Mouse (Mus musculus) yolk sac, embryonic 10.5 days (tissue): Measurements from ENCODE around the gene Slc9a3r1.

ENCODE experiments used
- DNase-seq: peaks from one replicate; pipeline ENCODE4 v3.0.0-alpha.2; 2017; ENCODE audit warnings: low spot score

The Slc9a3r1 gene

DNA sequence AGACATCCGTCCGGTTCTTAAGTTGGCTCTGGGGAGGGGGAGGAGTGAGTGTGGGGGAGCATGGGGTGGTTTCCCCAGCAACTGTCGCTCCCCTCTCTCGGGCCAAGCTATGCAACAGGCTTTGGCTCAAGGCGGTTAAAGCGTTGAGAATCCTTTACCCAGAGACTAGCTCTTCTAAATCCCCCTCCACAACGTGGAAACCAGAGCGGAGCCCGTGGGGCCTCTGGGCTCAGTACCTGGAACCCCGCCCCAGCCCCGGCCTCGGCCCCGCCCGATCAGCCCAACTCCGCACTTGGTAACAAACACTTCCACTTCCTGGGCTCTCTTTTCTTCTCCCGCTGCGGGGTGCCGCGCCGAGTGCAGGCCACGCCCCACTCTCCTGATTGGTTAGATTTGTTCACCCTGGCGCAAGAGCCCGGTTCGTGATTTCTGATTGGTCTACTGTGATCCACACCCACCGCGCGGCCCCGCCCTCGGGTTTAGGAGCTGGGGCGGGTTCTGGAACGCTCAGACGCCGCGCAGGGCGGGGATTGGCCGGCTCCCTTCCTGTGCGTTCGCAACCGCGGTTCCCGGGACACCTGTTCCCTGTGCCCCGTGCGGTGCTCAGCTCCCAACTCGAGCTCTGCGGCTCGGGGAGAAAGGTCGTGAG lies at the start of gene Slc9a3r1:
Gene Slc9a3r1 (plus strand): TSS at position 510 of the 649 bp plus-strand sequence.
- peak; percentile 99 for DNase-seq

DNA sequence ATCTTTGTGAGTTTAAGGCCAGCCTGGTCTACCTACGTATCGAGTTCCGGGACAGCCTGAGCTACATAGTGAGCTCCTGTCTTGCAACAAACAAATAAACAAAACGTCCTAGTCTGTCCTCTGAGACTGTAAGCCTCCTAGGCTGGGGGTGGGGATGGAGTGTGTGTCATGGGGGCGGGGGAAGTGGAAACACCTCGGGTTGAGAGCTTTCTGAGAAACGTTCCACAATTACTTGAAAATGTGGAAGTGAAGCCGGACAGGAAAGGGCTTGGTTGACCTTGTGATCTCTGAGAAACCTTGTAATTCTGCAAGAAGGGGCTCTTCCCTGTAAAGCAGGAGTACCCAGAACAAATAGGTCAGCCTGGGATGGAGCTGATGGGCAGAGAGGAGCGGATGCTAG lies 43.7 kb upstream of the Slc9a3r1 start:
- DNase-seq: no peak

DNA sequence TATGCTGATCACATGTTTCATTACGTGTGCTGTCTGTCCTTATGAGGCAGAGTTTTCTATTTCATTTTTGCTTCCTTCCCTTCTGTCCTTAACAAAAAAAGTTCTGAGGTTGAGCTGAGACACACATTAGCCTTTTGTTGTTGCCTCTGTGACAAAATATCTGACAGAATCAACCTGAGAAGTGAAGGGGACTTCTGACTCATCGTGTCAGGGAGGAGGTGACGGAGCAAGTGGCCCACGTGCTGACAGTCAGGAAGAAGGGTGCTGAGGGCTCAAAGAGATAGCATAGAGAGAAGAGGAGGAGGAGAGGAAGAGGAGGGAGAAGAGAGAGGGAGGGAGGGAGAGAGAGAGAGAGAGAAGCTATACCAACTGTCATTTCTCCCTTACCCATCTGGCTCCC lies 34.7 kb upstream of the Slc9a3r1 start:
- no peak for DNase-seq

DNA sequence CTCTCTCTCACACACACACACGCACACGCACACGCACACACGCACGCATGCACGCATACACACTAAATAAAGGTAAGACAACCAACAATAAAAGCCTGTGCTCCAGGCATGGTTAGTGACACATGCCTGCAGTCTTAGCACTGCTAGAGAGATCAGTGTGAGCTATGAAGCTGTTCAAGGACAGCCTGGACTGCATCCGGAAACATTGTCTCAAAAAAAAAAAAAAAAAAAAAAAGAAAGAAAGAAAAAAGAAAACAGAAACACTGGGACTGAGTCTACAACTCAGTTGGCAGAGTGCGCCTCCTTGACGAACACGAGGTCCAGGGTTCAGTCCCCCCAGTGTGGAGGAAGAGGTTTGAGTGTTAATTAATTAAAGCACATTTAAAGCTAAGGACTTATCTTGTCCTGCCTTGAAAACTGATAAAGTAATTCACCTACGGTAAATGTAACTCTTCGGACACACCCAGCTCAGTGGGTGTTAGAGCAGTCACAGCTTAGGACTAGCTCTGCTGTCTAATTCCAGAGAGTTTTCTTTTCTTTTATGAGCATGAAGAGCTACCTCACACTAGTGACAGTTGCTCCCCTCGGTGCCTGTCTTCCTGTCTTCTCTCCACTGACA lies 33.5 kb upstream of the Slc9a3r1 start:
- no peak for DNase-seq

DNA sequence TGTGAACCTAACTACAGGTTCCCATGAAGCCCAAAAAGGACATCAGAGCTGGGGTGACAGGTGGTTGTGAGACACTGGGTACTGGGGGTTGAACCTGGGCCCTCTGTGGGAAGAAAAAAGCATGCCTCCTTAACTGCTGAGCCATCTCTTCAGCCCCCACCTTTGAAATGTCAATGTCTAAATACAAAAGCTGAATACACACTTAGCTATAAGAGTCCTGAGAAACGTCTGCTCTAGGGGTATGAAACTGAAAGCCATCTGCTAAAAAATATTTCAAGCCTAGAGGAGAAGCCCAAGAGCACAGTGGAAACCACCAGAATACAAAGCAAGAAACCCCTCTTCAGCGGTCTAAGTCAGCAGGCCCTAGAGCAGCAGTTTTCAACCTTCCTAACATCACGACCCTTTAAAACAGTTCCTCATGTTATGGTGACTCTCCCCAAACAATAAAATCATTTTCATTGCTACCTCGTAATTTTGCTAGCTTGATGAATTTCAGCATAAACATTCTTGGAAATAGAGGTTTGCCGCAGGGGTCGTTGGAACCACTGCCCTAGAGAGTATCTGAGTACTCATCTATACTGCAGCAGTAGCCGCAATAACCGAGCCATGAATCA lies 31.3 kb upstream of the Slc9a3r1 start:
- no peak for DNase-seq

DNA sequence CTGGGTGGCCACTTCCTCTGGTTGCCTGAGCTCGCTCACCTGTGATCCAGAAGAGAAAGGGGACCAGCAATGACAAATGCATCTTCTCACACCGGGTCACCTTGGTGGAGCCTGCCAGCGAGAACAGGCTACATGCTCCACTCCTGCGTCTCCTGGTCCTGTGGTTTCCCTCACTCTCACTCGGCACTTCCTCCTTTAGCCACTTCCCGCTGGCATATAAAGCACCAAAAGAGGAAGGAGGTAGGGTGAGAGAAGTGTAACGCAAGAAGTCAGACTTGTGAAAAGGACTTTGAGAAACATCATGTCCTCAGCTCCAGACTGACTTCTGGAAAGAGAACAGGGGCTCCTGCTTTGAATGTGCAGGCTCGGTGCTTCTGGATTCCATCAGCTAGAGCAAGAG lies 29.3 kb upstream of the Slc9a3r1 start, which contains the start of gene Cd300lf:
Gene Cd300lf (minus strand): TSS at position 193 of the 400 bp plus-strand sequence.
- DNase-seq: no peak

DNA sequence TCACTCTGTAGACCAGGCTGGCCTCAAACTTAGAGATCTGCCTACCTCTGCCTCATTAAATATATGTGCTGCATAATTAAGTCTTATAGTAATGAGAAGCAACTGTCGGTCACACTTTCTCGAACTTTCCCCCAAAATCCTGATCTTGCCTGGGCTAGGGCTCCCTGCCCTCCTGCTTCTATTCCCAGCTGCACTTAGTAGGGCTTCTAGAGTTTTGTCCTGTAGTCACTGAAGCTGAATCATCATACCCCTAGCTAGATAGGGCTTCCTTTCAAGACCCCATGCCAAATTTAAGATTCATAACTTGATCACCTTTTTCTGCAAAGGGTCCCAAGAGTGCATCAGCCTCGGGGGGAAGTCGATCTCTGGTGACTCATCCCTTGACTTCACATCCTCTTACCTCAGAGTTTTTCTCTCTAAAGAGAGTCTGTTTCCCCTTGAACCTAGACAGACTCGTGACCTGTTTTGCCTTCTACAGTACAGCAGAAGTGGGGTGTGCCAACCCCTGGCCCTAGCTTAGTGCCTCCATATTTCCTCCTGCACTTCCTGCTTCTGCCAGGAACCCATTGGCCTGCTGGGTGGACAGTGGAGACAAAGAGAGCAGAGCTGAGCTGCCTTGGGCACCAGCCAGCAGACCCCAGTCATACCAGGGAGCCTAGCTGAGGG lies 24.4 kb upstream of the Slc9a3r1 start:
- no peak for DNase-seq

DNA sequence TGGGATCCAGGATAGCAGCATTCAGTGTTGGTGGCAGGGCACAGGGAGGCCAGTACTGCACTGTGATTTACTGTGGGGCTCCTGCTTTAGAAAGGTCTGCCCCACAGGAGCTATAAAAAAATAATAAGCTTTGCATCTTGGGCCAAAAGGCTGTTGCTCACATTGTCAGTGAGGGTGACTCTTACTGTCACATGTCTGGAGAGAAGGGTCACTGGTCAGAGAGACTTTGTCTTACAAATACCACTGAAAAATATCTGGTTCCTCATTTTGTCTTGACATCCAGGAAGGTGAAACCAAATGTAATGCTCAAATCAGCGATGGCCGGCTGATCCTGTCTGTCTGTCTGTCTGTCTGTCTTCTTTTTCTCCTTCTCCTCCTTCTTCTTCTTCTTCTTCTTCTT lies 21.2 kb upstream of the Slc9a3r1 start:
- DNase-seq: no peak

DNA sequence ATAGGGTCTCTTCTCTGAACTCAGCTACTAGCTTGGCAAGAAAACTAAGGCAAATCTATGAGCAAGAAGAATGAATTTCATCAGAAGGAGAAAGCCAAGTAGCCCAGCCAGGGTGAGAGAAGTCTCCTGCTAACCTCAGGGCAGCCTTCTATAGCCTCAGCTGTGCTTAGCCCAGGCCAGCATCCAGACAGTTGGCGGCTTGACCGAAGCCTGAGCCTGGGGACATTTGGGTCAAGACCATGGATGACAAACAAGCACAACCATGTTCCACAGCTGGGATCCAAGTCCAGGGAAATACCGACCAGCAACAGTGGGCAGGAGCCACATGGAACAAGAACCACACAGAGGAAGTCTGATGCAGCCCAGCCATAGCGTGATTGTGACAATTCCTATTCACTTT lies 15.3 kb upstream of the Slc9a3r1 start:
- DNase-seq: no peak

DNA sequence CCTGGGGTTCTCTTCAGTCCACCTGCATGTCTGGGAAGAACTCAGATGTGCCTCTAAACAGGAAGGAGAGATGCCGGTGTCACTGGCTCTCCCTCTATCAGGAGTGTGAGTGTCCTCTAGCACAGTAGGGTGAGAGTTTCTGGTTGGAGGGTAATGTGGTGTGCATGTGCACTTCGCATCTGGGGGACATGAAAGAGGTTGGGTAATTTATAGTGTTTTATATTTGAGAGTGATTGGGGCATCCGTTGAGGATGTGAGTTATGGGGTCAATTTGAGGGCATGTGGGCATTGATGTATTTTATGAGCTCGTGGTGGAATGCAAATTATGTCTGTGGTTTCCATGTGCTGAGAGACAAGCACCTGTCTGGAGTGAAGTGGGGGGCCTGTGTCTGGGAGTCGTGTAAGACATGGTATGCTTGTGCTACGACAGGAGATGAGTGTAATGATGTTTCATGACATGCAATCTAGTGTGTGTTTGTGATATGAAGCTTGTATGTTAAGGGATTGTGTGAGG lies 12.3 kb upstream of the Slc9a3r1 start:
- DNase-seq: no peak

DNA sequence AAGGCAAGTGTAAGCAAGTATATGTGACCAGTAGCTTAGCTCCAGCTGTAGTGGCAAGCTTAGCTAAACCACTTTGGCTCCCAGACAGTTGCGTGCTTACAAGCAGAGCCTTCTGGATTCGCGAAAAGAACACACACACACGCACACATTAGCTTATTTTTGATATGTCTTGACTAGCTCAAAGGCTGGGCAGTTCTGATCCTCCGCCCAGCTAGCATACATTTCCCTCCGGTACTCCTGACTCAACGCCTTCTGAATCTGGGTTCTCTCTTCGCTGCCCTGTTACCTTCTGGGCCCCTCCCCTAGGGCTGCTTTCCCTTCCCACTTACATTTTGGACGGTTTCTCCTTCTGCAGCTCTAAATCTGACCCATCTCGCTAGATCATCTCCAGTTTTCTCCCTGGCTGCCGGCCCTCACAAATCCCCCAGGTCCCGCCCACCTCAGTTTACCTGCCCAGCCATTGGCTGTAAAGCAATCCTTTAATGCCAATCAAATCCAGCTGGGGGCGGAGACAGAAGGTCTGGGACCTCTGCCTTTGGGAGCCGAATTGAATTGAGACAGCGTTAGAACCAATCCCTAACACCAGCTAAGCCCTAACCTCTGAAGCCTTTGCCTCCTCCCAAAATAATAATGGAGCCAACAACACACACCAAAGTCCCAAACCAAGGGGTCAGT lies 11.2 kb upstream of the Slc9a3r1 start:
- DNase-seq: peak; percentile 80

DNA sequence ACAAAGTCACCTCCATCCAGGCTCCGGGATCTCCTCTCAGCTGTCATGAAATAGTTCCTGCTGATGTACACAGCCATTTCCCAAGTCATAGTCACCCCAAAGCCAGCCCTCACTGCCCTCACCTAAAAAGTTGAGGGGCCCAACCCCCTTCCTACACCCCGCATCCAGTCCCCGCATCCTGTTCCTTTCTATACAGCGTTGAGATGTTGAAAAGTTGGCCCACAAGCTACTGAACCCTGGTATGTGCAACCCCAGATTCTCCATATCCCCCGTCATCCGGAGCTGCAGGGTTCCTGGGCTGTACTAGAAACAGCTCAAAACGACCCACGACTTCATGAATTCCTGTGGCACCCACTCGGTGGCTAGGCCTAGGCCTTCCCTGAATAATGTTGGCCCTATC lies 10.1 kb upstream of the Slc9a3r1 start:
- no peak for DNase-seq

DNA sequence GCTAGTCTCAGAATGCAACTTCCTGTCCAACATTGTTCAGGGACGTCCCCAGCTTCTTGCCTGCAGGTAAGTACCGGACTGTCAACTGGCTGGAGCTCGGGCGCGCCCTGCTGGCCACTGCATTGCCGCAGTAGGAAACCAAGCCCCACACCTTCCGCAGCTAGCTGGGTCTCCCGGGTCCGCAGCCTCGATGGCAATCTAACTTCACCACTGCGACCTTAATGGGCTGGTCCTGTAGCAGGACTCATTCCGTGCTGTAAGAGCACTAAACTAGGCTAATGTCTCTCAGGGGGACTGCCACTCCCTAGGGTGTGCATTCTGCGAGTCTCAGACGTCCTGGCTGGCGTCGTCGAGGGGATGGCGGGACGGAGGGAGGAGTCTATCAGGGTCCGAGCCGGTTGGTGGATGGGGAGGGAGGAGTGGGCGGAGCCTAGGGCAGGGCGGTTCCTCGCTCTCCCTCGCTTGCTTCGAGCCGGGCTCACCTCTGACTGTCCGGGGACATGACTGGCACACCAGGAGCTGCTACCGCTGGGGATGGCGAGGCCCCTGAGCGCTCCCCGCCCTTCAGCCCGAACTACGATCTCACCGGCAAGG lies 9.3 kb upstream of the Slc9a3r1 start:
- peak; percentile 84 for DNase-seq

DNA sequence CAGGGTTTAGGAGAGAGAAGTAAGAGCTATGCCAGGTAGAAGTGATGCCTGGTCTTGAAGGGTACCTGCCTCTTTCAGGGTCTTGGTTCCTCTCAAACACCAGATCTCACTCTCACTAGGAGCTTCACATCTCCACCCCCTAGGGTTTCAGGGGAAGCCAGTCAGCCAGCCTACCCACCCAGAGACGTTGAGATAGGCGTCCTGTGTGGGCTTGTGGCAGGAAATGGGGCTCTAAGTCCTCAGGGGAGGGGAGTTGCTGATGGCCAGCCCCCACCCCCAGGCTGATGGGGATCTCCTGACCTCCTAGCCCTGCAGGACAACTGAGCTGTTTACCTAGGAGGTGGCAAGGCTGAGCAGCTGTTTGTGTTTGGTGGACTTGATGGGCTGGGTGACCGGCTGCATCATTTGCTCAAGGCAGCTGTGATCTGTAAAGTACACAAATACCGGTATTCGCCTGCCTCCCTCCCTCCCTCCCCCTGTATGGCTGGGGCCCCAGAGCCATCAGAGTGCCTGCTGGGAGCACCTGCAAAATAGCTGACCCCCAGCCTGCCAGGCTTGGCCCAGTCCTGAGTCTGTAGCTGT lies 8.0 kb upstream of the Slc9a3r1 start:
- peak; percentile 62 for DNase-seq

DNA sequence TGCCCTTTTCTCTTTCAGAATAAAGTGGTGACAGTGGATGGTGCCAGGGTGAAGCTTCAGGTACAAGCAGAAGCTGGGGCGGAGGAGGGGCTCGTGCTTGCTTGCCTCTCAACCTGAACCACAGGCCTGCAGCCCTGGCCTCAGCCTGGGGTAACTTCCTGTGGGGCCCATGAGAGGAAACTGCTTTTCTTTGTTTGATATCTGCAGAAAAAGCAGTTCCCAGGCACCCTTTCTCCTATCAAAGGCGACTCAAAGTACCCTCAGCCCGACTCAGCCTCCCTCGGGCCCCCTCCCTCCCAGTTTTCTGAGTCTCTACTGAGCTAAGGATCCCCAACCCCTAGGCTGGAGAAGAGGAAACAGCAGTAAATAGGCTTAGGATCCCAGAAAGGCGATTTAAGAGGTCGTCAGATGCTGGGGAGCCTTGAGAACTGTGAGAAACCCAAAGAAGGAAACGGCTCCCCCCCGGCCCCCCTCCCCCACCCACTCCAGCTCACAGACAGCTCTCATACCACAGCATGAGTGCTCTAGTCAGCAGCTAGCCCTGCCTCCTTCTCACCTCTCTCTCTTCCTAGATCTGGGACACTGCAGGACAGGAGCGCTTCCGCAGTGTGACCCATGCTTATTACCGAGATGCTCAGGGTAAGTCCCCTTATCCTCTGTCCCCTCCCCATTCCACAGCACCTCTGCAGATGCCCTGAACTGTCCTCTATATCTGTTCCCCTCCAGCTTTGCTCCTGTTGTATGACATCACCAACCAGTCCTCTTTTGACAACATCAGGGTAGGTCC lies 5.0 kb upstream of the Slc9a3r1 start:
- DNase-seq: peak; percentile 3

DNA sequence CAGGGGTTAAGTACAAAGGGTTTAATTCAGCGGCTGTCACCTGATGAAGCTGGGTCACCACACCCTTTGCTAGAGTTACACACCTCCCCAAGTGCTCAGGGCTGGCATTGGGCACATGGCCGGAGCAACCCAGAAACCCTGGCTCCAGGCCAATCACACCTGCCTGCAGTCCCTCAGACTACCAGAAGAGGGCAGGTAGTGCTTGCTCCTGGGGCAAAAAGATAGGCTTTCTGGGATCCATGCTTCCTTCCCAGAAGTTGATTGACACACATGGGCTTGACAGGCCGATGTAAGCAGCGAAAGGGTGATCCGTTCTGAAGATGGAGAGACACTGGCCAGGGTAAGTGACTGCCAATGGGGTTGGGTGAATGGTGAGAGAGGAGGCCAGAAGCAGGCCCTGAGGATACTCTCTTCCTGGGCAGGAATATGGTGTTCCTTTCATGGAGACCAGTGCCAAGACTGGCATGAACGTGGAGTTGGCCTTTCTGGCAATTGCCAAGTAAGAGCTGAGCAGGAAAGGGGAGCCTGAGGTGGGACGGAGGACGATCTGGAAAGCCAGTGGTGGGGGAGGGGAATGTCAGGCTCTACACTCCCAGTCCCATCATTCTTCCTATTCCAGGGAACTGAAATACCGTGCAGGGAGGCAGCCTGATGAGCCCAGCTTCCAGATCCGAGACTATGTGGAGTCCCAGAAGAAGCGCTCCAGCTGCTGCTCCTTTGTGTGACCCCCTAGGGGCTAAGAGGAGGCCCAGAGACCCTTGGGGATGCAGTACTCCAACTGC lies 2.9 kb upstream of the Slc9a3r1 start:
- DNase-seq: peak; percentile 27

DNA sequence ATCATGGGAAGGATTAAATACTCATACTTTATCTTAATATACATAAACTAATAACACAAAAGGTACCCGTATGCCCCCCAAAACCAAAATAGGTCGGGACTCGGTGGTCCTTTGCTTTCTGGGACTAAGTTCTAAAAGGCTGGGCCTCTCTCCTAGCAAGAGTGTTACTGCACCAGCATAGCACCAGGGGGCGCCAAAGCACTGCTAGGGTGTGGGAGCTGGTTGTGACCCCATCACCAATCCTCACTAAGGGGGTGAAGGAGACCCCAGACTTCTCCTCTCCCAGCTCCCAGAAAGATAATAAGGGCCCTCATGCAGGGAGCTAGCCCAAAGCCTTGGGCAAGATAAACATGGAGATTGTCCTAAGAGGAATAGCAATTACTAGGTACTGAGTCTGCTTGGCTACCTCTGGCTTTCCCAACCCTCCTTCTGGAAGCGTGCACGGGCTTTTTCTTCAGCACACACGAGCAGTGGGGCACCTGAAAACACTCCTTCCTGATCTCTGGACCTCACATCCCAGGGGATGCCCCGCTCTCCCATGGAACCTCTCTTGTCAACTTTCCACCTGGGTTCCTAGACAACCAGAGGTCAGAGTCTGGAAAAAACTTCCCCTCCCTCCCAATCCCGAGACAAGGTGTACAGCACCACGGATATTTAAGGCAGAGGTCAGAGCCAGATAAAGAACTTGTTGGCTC lies 2.1 kb upstream of the Slc9a3r1 start:
- peak; percentile 72 for DNase-seq

DNA sequence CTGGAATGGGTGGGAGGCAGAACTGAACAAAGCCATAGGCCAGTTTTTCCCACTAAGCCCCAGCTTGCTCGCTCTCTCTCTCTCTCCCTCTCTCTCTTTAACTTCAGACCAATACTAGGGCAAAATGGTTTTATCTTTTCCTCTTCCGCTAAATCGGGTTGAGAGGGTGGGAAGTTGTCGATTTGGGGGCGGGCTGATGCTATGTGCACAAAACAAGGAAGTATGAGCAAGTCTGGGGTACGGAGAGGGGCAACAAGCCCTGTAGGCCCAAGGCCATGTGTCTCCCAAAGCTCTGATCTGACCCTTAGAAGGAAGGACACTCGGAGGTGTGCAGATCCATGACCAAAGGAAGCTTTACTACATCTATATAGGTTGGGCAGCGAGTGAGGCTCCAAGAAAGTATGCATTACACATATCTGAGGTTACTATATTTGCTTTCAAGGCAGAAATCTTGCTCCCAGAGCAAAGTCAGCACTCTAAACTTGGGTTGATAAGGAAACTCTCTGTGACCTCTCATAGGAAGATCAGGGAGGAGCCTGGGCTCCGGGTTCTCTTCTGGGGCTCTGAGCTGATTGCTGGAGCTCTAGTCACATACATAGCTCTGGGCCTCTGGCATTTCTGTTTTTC lies 1.4 kb upstream of the Slc9a3r1 start:
- peak; percentile 46 for DNase-seq

DNA sequence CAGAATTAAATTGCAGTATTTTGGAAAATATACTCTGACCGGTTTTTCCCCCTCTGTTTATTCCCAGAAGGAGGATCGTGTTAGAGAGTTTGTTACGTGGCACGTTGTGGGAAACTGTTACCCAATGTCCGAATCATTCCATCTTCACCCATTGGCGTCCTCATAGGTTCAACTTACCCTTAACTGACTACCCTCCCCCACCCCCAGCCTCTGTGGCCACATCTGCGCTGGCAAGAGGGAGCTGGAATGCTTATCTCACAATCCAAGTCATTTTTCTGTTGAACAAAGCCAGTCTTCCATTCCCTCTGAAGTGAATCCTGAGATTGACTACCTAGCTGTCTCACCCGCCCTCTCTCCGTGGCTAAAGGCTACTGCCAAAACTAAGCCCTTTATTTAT lies 938 bp upstream of the Slc9a3r1 start:
- no peak for DNase-seq
